Mouse (Mus musculus) v-Abl transformed pro-B cells (cell line): ENCODE data around the gene Abhd2.

Experiments
- in situ Hi-C, 2 experiments: fragments of 400-800 bp; cut with MboI; formaldehyde crosslinking; loops; one replicate each; pipeline ENCODE4 v1.15.1; 2025; ENCODE audit not compliant: unreplicated experiment in 2 of 2

Gene Abhd2

GRCm38 (mm10) chr7:79315149-79315548 lies 42.1 kb downstream of the Abhd2 start:
- in situ Hi-C loops: no loop called here

- in situ Hi-C loops: no loop called here
Observed at GRCm38 (mm10) chr7:79316069-79316695, 43.2 kb downstream of the Abhd2 start.

- in situ Hi-C loops: no loop called here
Observed at GRCm38 (mm10) chr7:79317576-79317975, 44.6 kb downstream of the Abhd2 start.

GRCm38 (mm10) chr7:79318110-79318801 lies 45.3 kb downstream of the Abhd2 start:
- in situ Hi-C loops: no loop called here

- in situ Hi-C loops: no loop called here
Observed at GRCm38 (mm10) chr7:79323855-79324254, 50.9 kb downstream of the Abhd2 start.

- in situ Hi-C loops: no loop called here
Observed at GRCm38 (mm10) chr7:79328769-79329168, 55.8 kb downstream of the Abhd2 start.

- in situ Hi-C loops: no loop called here
Observed at GRCm38 (mm10) chr7:79331197-79331596, 58.2 kb downstream of the Abhd2 start.

GRCm38 (mm10) chr7:79333419-79333818 lies 60.4 kb downstream of the Abhd2 start:
- in situ Hi-C loops: no loop called here

- in situ Hi-C loops: no loop called here
Observed at GRCm38 (mm10) chr7:79336362-79336910, 63.4 kb downstream of the Abhd2 start.

- in situ Hi-C loops: loop anchor here in 1 of 2 experiments (5.0 kb wide), 2 partner anchors 99 to 204 kb away; no protein-coding TSS in a partner anchor
Observed at GRCm38 (mm10) chr7:79345902-79346301, 72.9 kb downstream of the Abhd2 start.

GRCm38 (mm10) chr7:79346555-79347075 lies 73.6 kb downstream of the Abhd2 start:
- in situ Hi-C loops: loop anchor here in 1 of 2 experiments (5.0 kb wide), 2 partner anchors 99 to 204 kb away; no protein-coding TSS in a partner anchor

GRCm38 (mm10) chr7:79347108-79347813 lies 74.3 kb downstream of the Abhd2 start:
- in situ Hi-C loops: loop anchor here in 1 of 2 experiments (5.0 kb wide), 2 partner anchors 100 to 205 kb away; no protein-coding TSS in a partner anchor

- in situ Hi-C loops: loop anchor here in 1 of 2 experiments (5.0 kb wide), 2 partner anchors 102 to 207 kb away; no protein-coding TSS in a partner anchor
Observed at GRCm38 (mm10) chr7:79348816-79349215, 75.8 kb downstream of the Abhd2 start.

- in situ Hi-C loops: loop anchor here (5.0 to 25.0 kb wide), 4 partner anchors 103 to 563 kb away; partner anchors contain the start of genes Mrpl46 (in 2 of the 2) and Mrps11 (in 2 of the 2)
Observed at GRCm38 (mm10) chr7:79349738-79350386, 76.9 kb downstream of the Abhd2 start.

GRCm38 (mm10) chr7:79358350-79359182 lies 85.6 kb downstream of the Abhd2 start:
- in situ Hi-C loops: loop anchor here (25.0 kb wide), 1 partner anchor 571 kb away; the partner anchor contains the start of genes Mrpl46 (in 2 of the 2) and Mrps11 (in 2 of the 2)

GRCm38 (mm10) chr7:79359183-79359435 lies 86.1 kb downstream of the Abhd2 start:
- in situ Hi-C loops: loop anchor here (25.0 kb wide), 1 partner anchor 572 kb away; the partner anchor contains the start of genes Mrpl46 (in 2 of the 2) and Mrps11 (in 2 of the 2)

GRCm38 (mm10) chr7:79360056-79360455 lies 87.1 kb downstream of the Abhd2 start:
- in situ Hi-C loops: loop anchor here (25.0 kb wide), 1 partner anchor 573 kb away; the partner anchor contains the start of genes Mrpl46 (in 2 of the 2) and Mrps11 (in 2 of the 2)

GRCm38 (mm10) chr7:79362208-79362607 lies 89.2 kb downstream of the Abhd2 start:
- in situ Hi-C loops: loop anchor here (25.0 kb wide), 1 partner anchor 575 kb away; the partner anchor contains the start of genes Mrpl46 (in 2 of the 2) and Mrps11 (in 2 of the 2)

- in situ Hi-C loops: loop anchor here (25.0 kb wide), 1 partner anchor 576 kb away; the partner anchor contains the start of genes Mrpl46 (in 2 of the 2) and Mrps11 (in 2 of the 2)
Observed at GRCm38 (mm10) chr7:79362830-79363229, 89.8 kb downstream of the Abhd2 start.
